Mouse (Mus musculus) megakaryocyte-erythroid progenitor cell, adult 5 weeks (primary cell): ENCODE data around the gene Zgrf1. TPM values are rescaled to one million over a fixed set of nuclear protein-coding genes. Genes with fewer than 3 reads are reported as not detected.

Experiments used
- polyA plus RNA-seq: library from polyadenylated mRNA; stranded (reverse); fragments of >175 nt; gene quantifications from 2 replicates; pipeline ENCODE4 v1.2.3, GENCODE M21; 2012

Zgrf1 gene
- polyA plus RNA-seq, result 0.75 and 0.95 TPM in 2 replicates

DNA sequence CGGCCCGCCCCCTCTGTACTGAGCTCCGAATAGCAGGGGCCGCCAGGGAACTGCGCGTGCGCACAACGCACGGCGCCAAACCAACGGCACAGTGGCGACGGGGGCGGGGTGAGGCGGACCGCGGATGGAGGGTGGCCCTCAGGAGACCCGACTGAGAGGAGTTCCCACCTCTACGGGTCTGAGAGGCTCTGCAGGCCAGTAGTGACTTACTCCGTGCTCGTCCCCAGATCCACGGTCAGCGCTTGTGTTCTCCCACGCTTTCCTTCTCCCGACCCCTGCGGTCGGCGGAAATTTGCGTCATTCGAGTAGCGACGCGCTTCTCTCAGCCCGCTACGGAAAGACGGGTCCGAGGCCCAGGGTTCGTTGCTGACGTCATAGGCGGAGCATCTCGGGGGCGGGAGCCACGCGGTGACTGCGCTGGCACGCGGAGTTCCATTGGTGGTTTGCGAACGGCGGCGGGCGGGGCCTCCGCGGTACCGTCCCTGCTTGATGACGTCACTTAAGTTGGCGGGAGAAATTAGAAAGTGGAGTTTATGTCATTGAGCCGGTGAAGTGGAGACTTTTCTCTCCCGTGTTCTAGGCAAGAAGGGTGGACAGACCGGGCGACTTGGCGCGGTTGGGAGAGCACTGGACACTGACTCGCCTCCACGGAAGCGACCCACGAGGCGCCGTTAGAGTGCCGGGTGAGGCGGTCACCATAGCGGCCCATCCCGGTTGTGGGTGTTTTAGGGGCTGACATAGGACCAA, at the start of gene Zgrf1, which contains the start of gene Larp7:
Zgrf1 (plus strand) TSS at position 517 of the 747 bp plus-strand sequence.
Larp7 (minus strand) TSS at position 377 of the 747 bp plus-strand sequence.

DNA sequence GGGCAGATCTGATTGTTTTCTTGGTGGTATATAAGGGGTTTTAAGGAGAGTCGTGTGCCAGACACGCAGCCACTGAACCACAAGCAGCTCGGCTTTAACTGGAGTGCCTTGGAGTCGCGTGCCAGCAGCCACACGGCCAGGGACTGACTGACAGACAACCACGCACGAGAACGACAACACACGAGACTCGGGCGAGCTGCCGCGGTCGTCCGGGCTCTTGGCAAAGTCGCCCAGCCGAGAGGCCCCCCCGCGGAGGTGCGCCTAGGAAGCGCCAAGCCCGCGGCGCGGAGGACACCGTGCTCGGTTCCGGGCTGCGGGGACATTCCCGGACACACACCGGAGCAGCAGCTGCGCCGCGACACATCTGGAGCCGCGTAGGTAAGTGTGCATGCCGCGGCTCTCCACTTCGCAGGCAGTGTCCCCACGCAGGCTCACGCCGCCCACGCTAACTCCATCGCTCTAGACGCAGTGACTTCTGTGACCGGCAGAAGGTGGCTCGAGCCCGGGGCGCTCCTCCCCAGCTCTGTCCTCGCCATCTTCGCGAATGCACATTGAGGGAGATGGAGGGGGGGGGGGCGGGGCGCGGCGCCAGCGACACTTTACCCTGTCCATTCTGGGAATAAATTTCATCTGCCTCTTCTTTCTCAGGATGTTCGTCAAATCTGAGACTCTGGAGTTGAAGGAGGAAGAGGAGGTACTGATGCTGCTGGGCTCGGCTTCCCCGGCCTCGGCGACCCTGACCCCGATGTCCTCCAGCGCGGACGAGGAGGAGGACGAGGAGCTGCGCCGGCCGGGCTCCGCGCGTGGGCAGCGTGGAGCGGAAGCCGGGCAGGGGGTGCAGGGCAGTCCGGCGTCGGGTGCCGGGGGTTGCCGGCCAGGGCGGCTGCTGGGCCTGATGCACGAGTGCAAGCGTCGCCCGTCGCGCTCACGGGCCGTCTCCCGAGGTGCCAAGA, 80.1 kb downstream of the Zgrf1 start, which contains the start of gene Neurog2:
Neurog2 (plus strand) TSS at position 56 of the 953 bp plus-strand sequence.

Other genes with a start within 250 kb of the Zgrf1 start
- 0.01 and 0.25 TPM in 2 replicates for gene Ank2, start 54.1 kb upstream of the Zgrf1 start, polyA plus RNA-seq
- 45.3 and 66.4 TPM in 2 replicates for gene Larp7, start 140 bp upstream of the Zgrf1 start, polyA plus RNA-seq
- gene Neurog2, start 79.6 kb downstream of the Zgrf1 start, polyA plus RNA-seq, result 0.05 and 0.06 TPM in 2 replicates
- 0.41 and 0.51 TPM in 2 replicates for gene Alpk1, start 227.0 kb downstream of the Zgrf1 start, polyA plus RNA-seq
- gene Tifa, start 236.3 kb downstream of the Zgrf1 start, polyA plus RNA-seq, result 110 and 165 TPM in 2 replicates